Mouse (Mus musculus): Measurements from ENCODE around the gene Knl1.
"Not testable (repeated sequence)": the region's sequence is repeated elsewhere in the genome, so short reads cannot be mapped to it uniquely, and the experiment has no call there.

Gene Knl1

GRCm38 (mm10) chr2:119046649-119047611 is at the start of gene Knl1:
TSS of gene Knl1 (plus strand) at chr2:119047119.
- peak; percentile 93 to 96 for DNase-seq

GRCm38 (mm10) chr2:118998115-118998866 is 48.6 kb upstream of the Knl1 start:
- DNase-seq = no peak

DNA sequence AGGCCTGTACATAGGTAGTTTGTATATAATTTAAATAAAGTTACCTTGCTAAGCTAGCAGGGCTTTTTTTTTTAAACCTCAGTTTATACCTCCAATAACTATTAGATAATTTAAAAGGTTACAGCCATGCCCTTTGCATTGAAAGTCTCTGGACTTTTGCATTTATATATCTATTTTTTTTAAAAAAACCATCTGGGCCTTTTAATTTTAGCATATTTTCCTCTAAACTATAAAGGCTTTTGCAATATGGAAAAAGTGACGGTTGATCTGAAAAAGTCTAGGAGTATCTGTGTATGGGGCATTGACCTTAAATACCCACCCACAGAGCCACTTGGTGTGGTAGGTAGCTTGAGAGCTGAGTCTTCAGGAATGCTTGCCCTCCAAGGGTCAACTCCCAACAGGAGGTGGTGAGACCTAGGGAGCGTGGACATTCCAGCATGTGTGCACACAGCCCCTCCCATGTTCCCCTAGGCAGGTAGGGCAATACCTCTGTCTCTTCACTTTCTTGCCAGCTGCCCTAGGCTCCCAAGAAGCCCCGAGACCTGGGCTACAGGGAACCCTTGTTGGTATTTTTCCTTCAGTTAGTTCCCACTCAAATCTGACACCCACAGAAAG is 47.8 kb upstream of the Knl1 start:
- DNase-seq = no peak

DNA sequence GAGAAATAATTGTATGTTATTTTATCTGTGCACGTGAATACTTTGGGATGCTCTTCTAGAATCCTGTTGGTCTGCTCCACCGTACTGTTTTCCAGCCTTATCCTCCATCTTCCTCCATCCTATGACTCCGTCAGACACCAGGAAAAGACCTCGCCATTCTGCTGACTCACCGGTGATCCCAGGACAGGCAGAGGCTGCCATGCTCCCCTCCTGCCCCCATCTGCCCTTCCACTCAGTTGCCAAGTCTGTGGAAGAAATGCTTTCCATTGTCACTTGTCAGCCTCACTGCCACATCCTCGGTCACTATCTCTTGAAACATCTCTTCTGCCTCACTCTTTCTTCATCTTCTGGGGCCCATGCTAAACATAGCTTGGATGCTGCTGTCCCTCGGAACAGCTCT is 40.0 kb upstream of the Knl1 start:
- no peak for DNase-seq

DNA sequence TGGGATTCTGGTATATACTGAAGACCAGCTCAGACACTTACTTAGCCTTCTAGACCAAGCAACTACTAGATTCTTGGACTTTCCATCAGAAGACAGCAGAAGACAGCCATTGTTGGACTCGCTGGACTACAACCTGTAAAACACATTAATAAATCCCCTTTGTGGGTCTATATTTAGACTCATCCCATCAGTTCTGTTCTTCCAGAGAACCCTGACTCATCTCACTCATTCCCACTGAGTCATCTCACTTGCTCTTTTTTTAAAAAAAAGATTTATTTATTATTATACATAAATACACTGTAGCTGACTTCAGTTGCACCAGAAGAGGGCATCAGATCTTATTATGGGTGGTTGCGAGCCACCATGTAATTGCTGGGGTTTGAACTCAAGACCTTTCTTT is 37.5 kb upstream of the Knl1 start:
- DNase-seq = no peak

GRCm38 (mm10) chr2:119014989-119015388 is 31.9 kb upstream of the Knl1 start:
- no peak for DNase-seq

- DNase-seq = peak; percentile 60 to 70
Measured at GRCm38 (mm10) chr2:119015604-119016180, 31.2 kb upstream of the Knl1 start.

- not testable (repeated sequence) for DNase-seq
Measured at GRCm38 (mm10) chr2:119016312-119016711, 30.6 kb upstream of the Knl1 start.

- DNase-seq = no peak
Measured at GRCm38 (mm10) chr2:119017647-119018046, 29.3 kb upstream of the Knl1 start.

- no peak for DNase-seq
Measured at GRCm38 (mm10) chr2:119018391-119019122, 28.4 kb upstream of the Knl1 start.

GRCm38 (mm10) chr2:119019131-119019530 is 27.8 kb upstream of the Knl1 start:
- no peak for DNase-seq

- DNase-seq = no peak
Measured at GRCm38 (mm10) chr2:119019538-119019937, 27.4 kb upstream of the Knl1 start.

- DNase-seq = no peak
Measured at GRCm38 (mm10) chr2:119023154-119023660, 23.7 kb upstream of the Knl1 start.

- DNase-seq = no peak
Measured at GRCm38 (mm10) chr2:119024536-119025238, 22.2 kb upstream of the Knl1 start.

- DNase-seq = no peak
Measured at GRCm38 (mm10) chr2:119025239-119025616, 21.7 kb upstream of the Knl1 start.

- no peak for DNase-seq
Measured at GRCm38 (mm10) chr2:119026951-119027350, 20.0 kb upstream of the Knl1 start.

- peak; percentile 97 to 99 for DNase-seq
Measured at GRCm38 (mm10) chr2:119028941-119029551, 17.9 kb upstream of the Knl1 start, which contains the start of gene Ccdc32. TSS of gene Ccdc32 (minus strand) at chr2:119029393.

GRCm38 (mm10) chr2:119032191-119032590 is 14.7 kb upstream of the Knl1 start:
- no peak for DNase-seq

GRCm38 (mm10) chr2:119034656-119035396 is 12.1 kb upstream of the Knl1 start, which contains the start of gene Rpusd2:
TSS of gene Rpusd2 (plus strand) at chr2:119034790.
- peak; percentile 96 to 97 for DNase-seq

DNA sequence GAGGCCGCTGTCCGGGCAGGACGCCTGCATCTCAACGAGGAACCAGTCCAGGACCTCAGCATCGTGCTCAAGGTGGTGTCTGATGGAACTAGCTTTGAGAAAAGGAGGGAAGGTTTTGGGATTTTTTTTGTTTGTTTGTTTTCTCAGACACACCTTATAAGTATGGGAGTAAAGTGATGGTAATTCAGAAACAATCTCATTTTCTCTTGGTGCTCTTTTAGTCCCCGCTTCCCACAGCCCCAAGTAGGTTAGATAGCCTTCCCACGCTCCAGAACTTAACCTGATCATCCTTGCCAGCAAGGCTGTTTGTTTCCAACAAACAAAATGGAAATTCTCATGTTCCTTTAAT is 11.5 kb upstream of the Knl1 start:
- no peak for DNase-seq
